ENCODE assay signal across 9 mouse cellular contexts in the genomic region with DNA sequence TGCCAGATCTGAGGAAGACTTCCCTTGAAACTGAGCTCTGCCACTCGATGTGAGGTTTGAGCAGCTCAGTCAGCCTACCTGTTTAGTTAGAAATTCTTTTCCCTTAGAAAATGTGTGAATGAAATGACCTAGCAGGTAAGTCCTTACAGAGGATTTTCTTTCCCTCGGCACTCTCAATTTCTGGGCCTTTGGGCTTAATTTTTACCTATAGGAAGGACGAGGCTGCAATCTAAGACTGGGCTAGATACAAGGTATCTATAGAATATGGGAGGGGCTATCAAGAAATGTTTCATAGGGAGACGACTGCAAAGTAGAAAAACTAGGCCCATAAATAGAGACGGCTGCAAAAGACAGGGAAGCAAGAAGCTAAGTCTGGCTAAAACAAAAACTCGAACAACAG. TPM values are rescaled to one million over a fixed set of nuclear protein-coding genes. Genes with fewer than 3 reads are reported as not detected.
DNase-seq lines count a peak whose midpoint lies in the region; ATAC-seq and TF ChIP-seq lines count a peak whose summit lies in the region.
"Had no signal": no experiment of that assay in that cellular context is flagged by ENCODE, and none has a peak within 500 bp of the region (broad histone marks: within the 10 kb centered on the region; RNA-seq: fewer than 3 reads in every experiment).

No protein-coding gene starts in this region.

- ATAC-seq in heart, embryonic 12.5 days (ENCODE audit: insufficient number of reproducible peaks, low FRiP score): no peak
- no peak for ATAC-seq in forebrain, embryonic 14.5 days
- no peak for ATAC-seq in granulocyte monocyte progenitor cell, adult 5-6 weeks (replicated peaks; ENCODE audit: poor library complexity, severe bottlenecking)

- peak overlapping the region; percentile 71 for H3K4me3 ChIP-seq in heart, embryonic 12.5 days
- H3K4me3 ChIP-seq in CH12.LX (replicated peaks in 1 of 3; ENCODE audit: low read depth in 2 of 3, low read length in 2 of 3, poor library complexity in 1 of 3): peak overlapping the region; percentile 93 to 98 (median 94)
- peak overlapping the region; percentile 61 for H3K4me3 ChIP-seq in forebrain, embryonic 14.5 days (ENCODE audit: low read depth, low read length)
- peak overlapping the region; percentile 97 for H3K4me3 ChIP-seq in macrophage (ENCODE audit: inconsistent target)

- in situ Hi-C loops in CH12.LX (cut with MboI; ENCODE audit: low pct_ligation_motif_present, low pct_unique_long_range_greater_than_20kb, low sequenced_read_pairs): no loop called here

- dilution Hi-C loops in CH12.LX (cut with MboI; ENCODE audit: extremely low pct_ligation_motif_present, extremely low pct_unique_long_range_greater_than_20kb, low sequenced_read_pairs): no loop called here

- peak overlapping the region; percentile 70 for H3K4me2 ChIP-seq in heart, embryonic 12.5 days
- H3K4me2 ChIP-seq in CH12.LX (ENCODE audit: insufficient read depth, low read depth, poor library complexity, severe bottlenecking): peak overlapping the region; percentile 91
- peak overlapping the region; percentile 57 for H3K4me2 ChIP-seq in forebrain, embryonic 14.5 days (ENCODE audit: low read length)

- peaks cover 8% of the 10 kb centered on the region; the same call in 1 of the 2 replicates for H3K4me1 ChIP-seq in heart, embryonic 12.5 days (replicated peaks)
- peaks cover 0 to 7% of the 10 kb centered on the region in 2 experiments; a peak in 2 of 4 replicates for H3K4me1 ChIP-seq in CH12.LX (ENCODE audit: control insufficient read depth in 1 of 2, insufficient read depth in 2 of 2)
- H3K4me1 ChIP-seq in forebrain, embryonic 14.5 days (ENCODE audit: control insufficient read depth, insufficient read depth, low read length): peaks cover 9% of the 10 kb centered on the region; the same call in 1 of the 2 replicates

- H3K27ac ChIP-seq in heart, embryonic 12.5 days (ENCODE audit: poor library complexity, severe bottlenecking): peak overlapping the region; percentile 68
- H3K27ac ChIP-seq in CH12.LX (ENCODE audit: insufficient read depth, low read depth): no peak overlapping the region
- H3K27ac ChIP-seq in forebrain, embryonic 14.5 days (ENCODE audit: low read depth, low read length): 0 out of 2 replicates have a peak overlapping the region, but pooled peaks have one; percentile 70
- peak overlapping the region; percentile 45 for H3K27ac ChIP-seq in macrophage

- no peak for DNase-seq in heart, postnatal 14 days
- peak; percentile 15 for DNase-seq in CH12.LX (ENCODE audit: extremely low read depth)
- no peak for DNase-seq in forebrain, embryonic 14.5 days (ENCODE audit: low spot score)
- DNase-seq in spleen, postnatal 14 days (ENCODE audit: low spot score in 2 of 2): no peak
- no peak for DNase-seq in adrenal gland, postnatal 10 days

- no peak for TF ChIP-seq EP300 in CH12.LX (IDR thresholded peaks at IDR 0.05; ENCODE audit: low read length)

- TF ChIP-seq CTCF in CH12.LX (conservative IDR thresholded peaks at IDR 0.05 in 1 of 2, IDR thresholded peaks at IDR 0.05 in 1 of 2; ENCODE audit: low read depth in 2 of 2, low read length in 2 of 2): no peak

- intact Hi-C loops in heart, postnatal 14 days (cut with DNase I): loop anchor here (5.0 kb wide), 1 partner anchor 51 kb away; a partner anchor contains a TSS

- TF ChIP-seq RAD21 in CH12.LX (IDR thresholded peaks at IDR 0.05; ENCODE audit: low read depth, low read length): no peak

- H3K9me3 ChIP-seq in heart, embryonic 12.5 days (replicated peaks): no peaks in the 10 kb centered on the region
- H3K9me3 ChIP-seq in CH12.LX (replicated peaks; ENCODE audit: low read length): no peaks in the 10 kb centered on the region
- H3K9me3 ChIP-seq in forebrain, embryonic 14.5 days (replicated peaks; ENCODE audit: control insufficient read depth, low read length): no peaks in the 10 kb centered on the region

- 8% methylated on average over 6 of the region's 6 CpGs for WGBS in heart, embryonic 12.5 days
- 12% methylated on average over 6 of the region's 6 CpGs for WGBS in forebrain, embryonic 14.5 days
- 6% methylated on average over 6 of the region's 6 CpGs for WGBS in macrophage (ENCODE audit: missing documents)

- no peak for TF ChIP-seq POLR2A in CH12.LX (IDR thresholded peaks at IDR 0.05; ENCODE audit: low read depth, low read length)

- no peaks in the 10 kb centered on the region for H3K27me3 ChIP-seq in heart, embryonic 12.5 days (replicated peaks)
- H3K27me3 ChIP-seq in CH12.LX (replicated peaks): no peaks in the 10 kb centered on the region
- no peaks in the 10 kb centered on the region for H3K27me3 ChIP-seq in forebrain, embryonic 14.5 days (replicated peaks; ENCODE audit: control insufficient read depth, insufficient read depth, low read length)
- H3K27me3 ChIP-seq: Patski had no signal

- H3K36me3 ChIP-seq in heart, embryonic 12.5 days: peaks cover 14% of the 10 kb centered on the region
- H3K36me3 ChIP-seq in CH12.LX (replicated peaks in 1 of 2; ENCODE audit: control insufficient read depth in 1 of 2, insufficient read depth in 1 of 2, low read length in 1 of 2) (peaks cover 0 to 16% of the 10 kb centered on the region in 2 experiments), macrophage (ENCODE audit: inconsistent target) (no peaks in the 10 kb centered on the region)
- peaks cover 9% of the 10 kb centered on the region; the same call in 1 of the 2 replicates for H3K36me3 ChIP-seq in forebrain, embryonic 14.5 days (ENCODE audit: control insufficient read depth, insufficient read depth, low read length)

- H3K79me2 ChIP-seq in CH12.LX (replicated peaks; ENCODE audit: control insufficient read depth, extremely low read depth, insufficient read depth, poor library complexity, severe bottlenecking) (peaks cover 22% of the 10 kb centered on the region), macrophage (ENCODE audit: inconsistent target) (peaks cover 50% of the 10 kb centered on the region)

- peak overlapping the region; percentile 81 for H3K9ac ChIP-seq in heart, embryonic 12.5 days
- H3K9ac ChIP-seq in CH12.LX (ENCODE audit: insufficient read depth, low read depth): peak overlapping the region; percentile 72
- H3K9ac ChIP-seq in forebrain, embryonic 14.5 days (ENCODE audit: low read length): peak overlapping the region; percentile 73

RNA-seq across cellular contexts. Expression of a gene that starts 0.7 kb away (rescaled TPM):
- polyA plus RNA-seq in heart, embryonic 12.5 days (2016; fragmentation: Nextera tagmentation; extraction: Ambion mirVana): 135 and 141 TPM in 2 replicates
- total RNA-seq in heart, postnatal 14 days (2021): 10 to 100 TPM; 19.0 to 21.9 TPM
- 72.1 and 74.0 TPM in 2 replicates for total RNA-seq in CH12.LX (2012; rRNA removed)
- total RNA-seq in CH12.LX (2014; rRNA removed): 264 and 276 TPM in 2 replicates
- polyA plus RNA-seq in CH12.LX (2012; ENCODE audit: insufficient read length, low read depth): 98.3 and 107 TPM in 2 replicates
- 118 and 131 TPM in 2 replicates for polyA plus RNA-seq in forebrain, embryonic 14.5 days (2014; fragmentation: Nextera tagmentation; extraction: Ambion mirVana)
- total RNA-seq in macrophage (2018; cell fraction: chromatin; rRNA removed): 10 to 100 TPM in 3 of 26 experiments, 1 to 10 TPM in 12, not detected in 11; 2.1 to 12.7 (median 7.1) TPM
- 10 to 100 TPM in 21 of 26 experiments, 1 to 10 TPM in 5; 5.1 to 15.0 (median 11.7) TPM for total RNA-seq in macrophage (2018; cell fraction: cytosol; rRNA removed)
- total RNA-seq in macrophage (2018; cell fraction: nucleus; rRNA removed): 10 to 100 TPM in 6 of 26 experiments, 1 to 10 TPM in 20; 1.1 to 17.7 (median 4.8) TPM
- polyA plus RNA-seq in macrophage (2018): 7.6 to 23.2 TPM (median 12.6 TPM) in 3 replicates
- 109 and 138 TPM in 2 replicates for total RNA-seq in granulocyte monocyte progenitor cell, adult 5-6 weeks (2014; fragmentation: Nextera tagmentation)
- total RNA-seq in granulocyte monocyte progenitor cell, adult 5-6 weeks (2017): 111 and 156 TPM in 2 replicates
- 10 to 100 TPM; 40.0 to 47.4 TPM for total RNA-seq in adrenal gland, postnatal 10 days (2021)

RNA-seq across cellular contexts. Expression of a gene that starts 0.8 kb away (rescaled TPM):
- 27.1 and 27.2 TPM in 2 replicates for polyA plus RNA-seq in heart, embryonic 12.5 days (2016; fragmentation: Nextera tagmentation; extraction: Ambion mirVana)
- total RNA-seq in heart, postnatal 14 days (2021): 1 to 10 TPM; 8.5 to 8.6 TPM
- 10.0 and 11.5 TPM in 2 replicates for total RNA-seq in CH12.LX (2012; rRNA removed)
- 17.5 and 17.7 TPM in 2 replicates for total RNA-seq in CH12.LX (2014; rRNA removed)
- polyA plus RNA-seq in CH12.LX (2012; ENCODE audit: insufficient read length, low read depth): 7.6 and 8.5 TPM in 2 replicates
- polyA plus RNA-seq in forebrain, embryonic 14.5 days (2014; fragmentation: Nextera tagmentation; extraction: Ambion mirVana): 40.6 and 43.6 TPM in 2 replicates
- total RNA-seq in macrophage (2018; cell fraction: chromatin; rRNA removed): 10 to 100 TPM in 22 of 26 experiments, 1 to 10 TPM in 4; 4.2 to 31.7 (median 18.8) TPM
- total RNA-seq in macrophage (2018; cell fraction: cytosol; rRNA removed): 10 to 100 TPM; 10.4 to 16.9 (median 15.5) TPM
- total RNA-seq in macrophage (2018; cell fraction: nucleus; rRNA removed): 10 to 100 TPM; 10.4 to 30.7 (median 19.4) TPM
- polyA plus RNA-seq in macrophage (2018): 11.1 to 16.2 TPM (median 15.1 TPM) in 3 replicates
- total RNA-seq in granulocyte monocyte progenitor cell, adult 5-6 weeks (2014; fragmentation: Nextera tagmentation): 17.0 and 18.7 TPM in 2 replicates
- 10.6 and 11.8 TPM in 2 replicates for total RNA-seq in granulocyte monocyte progenitor cell, adult 5-6 weeks (2017)
- 10 to 100 TPM; 10.1 to 11.5 TPM for total RNA-seq in adrenal gland, postnatal 10 days (2021)

RNA-seq across cellular contexts. Expression of a gene that starts 0.9 kb away (rescaled TPM):
- 9.2 and 9.6 TPM in 2 replicates for polyA plus RNA-seq in heart, embryonic 12.5 days (2016; fragmentation: Nextera tagmentation; extraction: Ambion mirVana)
- total RNA-seq in heart, postnatal 14 days (2021): not detected
- 2.4 and 2.7 TPM in 2 replicates for total RNA-seq in CH12.LX (2012; rRNA removed)
- total RNA-seq in CH12.LX (2014; rRNA removed): 3.2 and 3.3 TPM in 2 replicates
- polyA plus RNA-seq in CH12.LX (2012; ENCODE audit: insufficient read length, low read depth): 4.1 and 4.4 TPM in 2 replicates
- 14.1 and 14.3 TPM in 2 replicates for polyA plus RNA-seq in forebrain, embryonic 14.5 days (2014; fragmentation: Nextera tagmentation; extraction: Ambion mirVana)
- 1 to 10 TPM in 12 of 26 experiments, under 1 TPM in 7, not detected in 7; 0.46 to 3.5 (median 1.2) TPM for total RNA-seq in macrophage (2018; cell fraction: chromatin; rRNA removed)
- total RNA-seq in macrophage (2018; cell fraction: cytosol; rRNA removed): 1 to 10 TPM in 22 of 26 experiments, under 1 TPM in 4; 0.62 to 4.4 (median 1.8) TPM
- 1 to 10 TPM in 9 of 26 experiments, under 1 TPM in 5, not detected in 12; 0.17 to 3.3 (median 1.7) TPM for total RNA-seq in macrophage (2018; cell fraction: nucleus; rRNA removed)
- polyA plus RNA-seq in macrophage (2018): 1.4 to 3.9 TPM (median 2.7 TPM) in 3 replicates
- 0.11 and 4.2 TPM in 2 replicates for total RNA-seq in granulocyte monocyte progenitor cell, adult 5-6 weeks (2014; fragmentation: Nextera tagmentation)
- 3.1 and 5.5 TPM in 2 replicates for total RNA-seq in granulocyte monocyte progenitor cell, adult 5-6 weeks (2017)
- 1 to 10 TPM; 1.4 to 2.1 TPM for total RNA-seq in adrenal gland, postnatal 10 days (2021)

RNA-seq across cellular contexts. Expression of a gene that starts 49.3 kb away (rescaled TPM):
- polyA plus RNA-seq in heart, embryonic 12.5 days (2016; fragmentation: Nextera tagmentation; extraction: Ambion mirVana): 20.4 and 20.6 TPM in 2 replicates
- total RNA-seq in heart, postnatal 14 days (2021): 10 to 100 TPM; 18.4 to 18.7 TPM
- total RNA-seq in CH12.LX (2012; rRNA removed): 24.1 and 24.5 TPM in 2 replicates
- total RNA-seq in CH12.LX (2014; rRNA removed): 23.7 and 25.1 TPM in 2 replicates
- 26.3 and 27.7 TPM in 2 replicates for polyA plus RNA-seq in CH12.LX (2012; ENCODE audit: insufficient read length, low read depth)
- polyA plus RNA-seq in forebrain, embryonic 14.5 days (2014; fragmentation: Nextera tagmentation; extraction: Ambion mirVana): 23.3 and 26.3 TPM in 2 replicates
- total RNA-seq in macrophage (2018; cell fraction: chromatin; rRNA removed): 10 to 100 TPM in 20 of 26 experiments, 1 to 10 TPM in 6; 6.4 to 28.2 (median 15.1) TPM
- 1 to 10 TPM; 3.1 to 7.9 (median 4.7) TPM for total RNA-seq in macrophage (2018; cell fraction: cytosol; rRNA removed)
- total RNA-seq in macrophage (2018; cell fraction: nucleus; rRNA removed): 10 to 100 TPM in 13 of 26 experiments, 1 to 10 TPM in 13; 5.6 to 20.8 (median 10.2) TPM
- 5.1 to 8.0 TPM (median 6.6 TPM) in 3 replicates for polyA plus RNA-seq in macrophage (2018)
- 20.5 and 24.8 TPM in 2 replicates for total RNA-seq in granulocyte monocyte progenitor cell, adult 5-6 weeks (2014; fragmentation: Nextera tagmentation)
- total RNA-seq in granulocyte monocyte progenitor cell, adult 5-6 weeks (2017): 31.3 and 37.4 TPM in 2 replicates
- 10 to 100 TPM; 18.4 to 21.6 TPM for total RNA-seq in adrenal gland, postnatal 10 days (2021)
